8 mouse cellular contexts compared by ENCODE assay signal in the genomic region with DNA sequence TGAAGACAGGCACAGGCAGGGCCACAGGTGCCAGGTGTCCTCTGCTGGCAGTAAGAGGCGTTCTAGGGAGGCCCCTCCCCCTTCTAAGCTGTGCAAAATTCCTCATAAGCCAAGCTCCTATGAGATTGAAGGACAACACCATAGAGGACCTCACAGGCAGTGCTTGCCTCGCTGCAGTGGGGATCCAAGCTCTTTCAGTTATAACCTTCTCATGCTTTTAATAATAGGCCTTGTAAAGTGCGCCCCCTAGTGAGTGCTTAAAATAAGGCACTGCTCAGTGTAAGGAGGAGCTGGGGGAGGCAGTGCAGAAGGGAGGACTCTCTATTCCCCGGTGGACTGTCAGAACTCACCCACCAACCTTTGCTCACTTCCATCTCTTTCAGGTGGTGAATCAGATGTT. TPM values are rescaled to one million over a fixed set of nuclear protein-coding genes. Genes with fewer than 3 reads are reported as not detected.
DNase-seq lines count a peak whose midpoint lies in the region; ATAC-seq lines count a peak whose summit lies in the region.

No protein-coding gene starts in this region.

- no peaks in the 10 kb centered on the region for H3K36me3 ChIP-seq in forebrain, embryonic 15.5 days
- H3K36me3 ChIP-seq in hindbrain, embryonic 14.5 days (replicated peaks; ENCODE audit: control insufficient read depth, insufficient read depth): no peaks in the 10 kb centered on the region
- H3K36me3 ChIP-seq in lung, embryonic 16.5 days (ENCODE audit: control insufficient read depth, insufficient read depth, low read length): no peaks in the 10 kb centered on the region

- no peaks in the 10 kb centered on the region for H3K9me3 ChIP-seq in forebrain, embryonic 15.5 days
- H3K9me3 ChIP-seq in hindbrain, embryonic 14.5 days (ENCODE audit: control insufficient read depth, low read length): no peaks in the 10 kb centered on the region
- no peaks in the 10 kb centered on the region for H3K9me3 ChIP-seq in lung, embryonic 16.5 days (ENCODE audit: control insufficient read depth, low read length)

- H3K27me3 ChIP-seq in forebrain, embryonic 15.5 days: no peaks in the 10 kb centered on the region
- H3K27me3 ChIP-seq in hindbrain, embryonic 14.5 days (ENCODE audit: control insufficient read depth, insufficient read depth, low read length): no peaks in the 10 kb centered on the region
- no peaks in the 10 kb centered on the region for H3K27me3 ChIP-seq in lung, embryonic 16.5 days (ENCODE audit: control insufficient read depth, insufficient read depth, low read depth, low read length)

- H3K9ac ChIP-seq in forebrain, embryonic 15.5 days (replicated peaks): no peak overlapping the region
- H3K9ac ChIP-seq in hindbrain, embryonic 14.5 days: no peak overlapping the region
- no peak overlapping the region for H3K9ac ChIP-seq in lung, embryonic 16.5 days (ENCODE audit: low read length)

- peak; percentile 64 for DNase-seq in MEL-GATA-1-ER (ENCODE audit: extremely low read depth, low read depth)
- peak; percentile 87 for DNase-seq in hindbrain, embryonic 14.5 days (ENCODE audit: low spot score)
- peak; percentile 82 to 85 for DNase-seq in layer of hippocampus, postnatal 10 days (ENCODE audit: low spot score in 2 of 2)
- peak; percentile 75 for DNase-seq in ovary, postnatal 14 days (ENCODE audit: low spot score)
- peak; percentile 87 for DNase-seq in thymus, postnatal 0 days (ENCODE audit: low spot score)

- H3K27ac ChIP-seq in forebrain, embryonic 15.5 days (replicated peaks): no peak overlapping the region
- no peak overlapping the region for H3K27ac ChIP-seq in hindbrain, embryonic 14.5 days
- H3K27ac ChIP-seq in lung, embryonic 16.5 days (ENCODE audit: low read length): no peak overlapping the region

- 11% methylated on average over 4 of the region's 4 CpGs for WGBS in forebrain, embryonic 15.5 days
- WGBS in hindbrain, embryonic 14.5 days: 17% methylated on average over 4 of the region's 4 CpGs
- WGBS in lung, embryonic 16.5 days: 10% methylated on average over 4 of the region's 4 CpGs

- H3K4me3 ChIP-seq in forebrain, embryonic 15.5 days: no peak overlapping the region
- H3K4me3 ChIP-seq in hindbrain, embryonic 14.5 days (replicated peaks; ENCODE audit: low read length): no peak overlapping the region
- H3K4me3 ChIP-seq in lung, embryonic 16.5 days (ENCODE audit: low read length): no peak overlapping the region

- 0 out of 2 replicates have a peak, but pooled peaks cover 3% of the 10 kb centered on the region for H3K4me1 ChIP-seq in forebrain, embryonic 15.5 days
- H3K4me1 ChIP-seq in hindbrain, embryonic 14.5 days (replicated peaks; ENCODE audit: control insufficient read depth, insufficient read depth, low read length): no peaks in the 10 kb centered on the region
- H3K4me1 ChIP-seq in lung, embryonic 16.5 days (replicated peaks; ENCODE audit: control insufficient read depth, insufficient read depth, low read length): peaks cover 2% of the 10 kb centered on the region; the same call in 1 of the 2 replicates

- peak; percentile 56; the same call in 1 of the 2 replicates for ATAC-seq in cerebellum, adult (ENCODE audit: insufficient number of reproducible peaks, low FRiP score, low TSS enrichment)
- peak; percentile 87 for ATAC-seq in forebrain, embryonic 15.5 days (replicated peaks)
- ATAC-seq in hindbrain, embryonic 14.5 days (ENCODE audit: low FRiP score): 0 out of 2 replicates have a peak, but pooled peaks have one; percentile 46
- ATAC-seq in lung, embryonic 16.5 days (ENCODE audit: low read depth): peak; percentile 70; the same call in 1 of the 2 replicates

- no peak overlapping the region for H3K4me2 ChIP-seq in forebrain, embryonic 15.5 days (replicated peaks)
- no peak overlapping the region for H3K4me2 ChIP-seq in hindbrain, embryonic 14.5 days (replicated peaks)
- H3K4me2 ChIP-seq in lung, embryonic 16.5 days (ENCODE audit: low read depth, low read length): no peak overlapping the region

RNA-seq across cellular contexts. Expression of a gene that starts 6.1 kb away (rescaled TPM):
- polyA plus RNA-seq in forebrain, embryonic 15.5 days (2015; fragmentation: Nextera tagmentation; extraction: Ambion mirVana): 1.3 and 1.4 TPM in 2 replicates
- polyA plus RNA-seq in hindbrain, embryonic 14.5 days (2014; fragmentation: Nextera tagmentation; extraction: Ambion mirVana): 2.1 and 3.6 TPM in 2 replicates
- total RNA-seq in layer of hippocampus, postnatal 10 days (2021): 1 to 10 TPM; 1.9 to 2.2 TPM
- 11.9 and 13.3 TPM in 2 replicates for polyA plus RNA-seq in lung, embryonic 16.5 days (2015; fragmentation: Nextera tagmentation; extraction: Ambion mirVana)
- 4.3 and 5.9 TPM in 2 replicates for polyA plus RNA-seq in thymus, postnatal 0 days (2015; fragmentation: Nextera tagmentation; extraction: Ambion mirVana)

RNA-seq across cellular contexts. Expression of a gene that starts 8.2 kb away (rescaled TPM):
- polyA plus RNA-seq in forebrain, embryonic 15.5 days (2015; fragmentation: Nextera tagmentation; extraction: Ambion mirVana): 0.22 and 0.28 TPM in 2 replicates
- 0.13 and 0.32 TPM in 2 replicates for polyA plus RNA-seq in hindbrain, embryonic 14.5 days (2014; fragmentation: Nextera tagmentation; extraction: Ambion mirVana)
- total RNA-seq in layer of hippocampus, postnatal 10 days (2021): 1 to 10 TPM; 1.3 to 1.4 TPM
- polyA plus RNA-seq in lung, embryonic 16.5 days (2015; fragmentation: Nextera tagmentation; extraction: Ambion mirVana): 1.8 and 2.0 TPM in 2 replicates
- 1.5 and 1.6 TPM in 2 replicates for polyA plus RNA-seq in thymus, postnatal 0 days (2015; fragmentation: Nextera tagmentation; extraction: Ambion mirVana)

RNA-seq across cellular contexts. Expression of a gene that starts 12.2 kb away (rescaled TPM):
- 0.13 TPM in 1 of 2 replicates, not detected in the other for polyA plus RNA-seq in forebrain, embryonic 15.5 days (2015; fragmentation: Nextera tagmentation; extraction: Ambion mirVana)
- 0.46 TPM in 2 replicates for polyA plus RNA-seq in hindbrain, embryonic 14.5 days (2014; fragmentation: Nextera tagmentation; extraction: Ambion mirVana)
- total RNA-seq in layer of hippocampus, postnatal 10 days (2021): not detected
- 0.11 TPM in 1 of 2 replicates, not detected in the other for polyA plus RNA-seq in lung, embryonic 16.5 days (2015; fragmentation: Nextera tagmentation; extraction: Ambion mirVana)
- 0.06 TPM in 1 of 2 replicates, not detected in the other for polyA plus RNA-seq in thymus, postnatal 0 days (2015; fragmentation: Nextera tagmentation; extraction: Ambion mirVana)

RNA-seq across cellular contexts. Expression of a gene that starts 20.1 kb away (rescaled TPM):
- 36.0 and 40.8 TPM in 2 replicates for polyA plus RNA-seq in forebrain, embryonic 15.5 days (2015; fragmentation: Nextera tagmentation; extraction: Ambion mirVana)
- 23.5 TPM in 2 replicates for polyA plus RNA-seq in hindbrain, embryonic 14.5 days (2014; fragmentation: Nextera tagmentation; extraction: Ambion mirVana)
- total RNA-seq in layer of hippocampus, postnatal 10 days (2021): 1 to 10 TPM; 9.0 to 9.4 TPM
- 21.8 and 22.0 TPM in 2 replicates for polyA plus RNA-seq in lung, embryonic 16.5 days (2015; fragmentation: Nextera tagmentation; extraction: Ambion mirVana)
- 40.4 and 42.5 TPM in 2 replicates for polyA plus RNA-seq in thymus, postnatal 0 days (2015; fragmentation: Nextera tagmentation; extraction: Ambion mirVana)

RNA-seq across cellular contexts. Expression of a gene that starts 20.1 kb away (rescaled TPM):
- 6.8 and 7.6 TPM in 2 replicates for polyA plus RNA-seq in forebrain, embryonic 15.5 days (2015; fragmentation: Nextera tagmentation; extraction: Ambion mirVana)
- polyA plus RNA-seq in hindbrain, embryonic 14.5 days (2014; fragmentation: Nextera tagmentation; extraction: Ambion mirVana): 2.7 and 3.4 TPM in 2 replicates
- total RNA-seq in layer of hippocampus, postnatal 10 days (2021): 1 to 10 TPM; 1.7 TPM
- polyA plus RNA-seq in lung, embryonic 16.5 days (2015; fragmentation: Nextera tagmentation; extraction: Ambion mirVana): 2.4 and 2.5 TPM in 2 replicates
- polyA plus RNA-seq in thymus, postnatal 0 days (2015; fragmentation: Nextera tagmentation; extraction: Ambion mirVana): 0.98 and 1.6 TPM in 2 replicates
